Mouse (Mus musculus) C2C12 (cell line): ENCODE results near the gene Map3k6.

ENCODE experiments used
- CTCF ChIP-seq: IDR thresholded peaks from one replicate; pipeline ENCODE4 v1.5.1; 2011; ENCODE audit not compliant: control insufficient read depth, insufficient read depth, insufficient read length
- USF1 ChIP-seq: IDR thresholded peaks from one replicate; pipeline ENCODE4 v1.6.1; 2011; ENCODE audit warnings: low read depth, mild to moderate bottlenecking, control low read depth, moderate library complexity

DNA sequence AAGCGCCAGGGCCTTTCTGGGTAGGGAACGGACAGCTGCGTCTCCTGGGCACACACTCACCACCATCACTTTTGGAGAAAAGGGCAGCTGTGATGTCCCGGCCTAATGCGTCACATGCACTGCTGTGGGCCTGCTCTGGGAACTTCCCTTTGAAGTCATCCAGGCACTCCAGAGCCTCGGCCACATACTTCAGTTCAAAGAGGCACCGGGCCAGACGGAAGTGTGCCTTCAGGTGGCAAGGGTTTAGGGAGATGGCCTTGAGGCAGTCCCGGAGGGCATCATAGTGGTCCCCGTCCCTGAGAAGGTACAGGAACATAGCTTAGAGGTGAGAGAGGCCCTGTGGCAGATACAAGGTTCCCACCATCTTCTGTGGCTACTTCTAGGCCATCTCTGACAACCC is 56.7 kb downstream of the Map3k6 start:
- TF ChIP-seq CTCF (no peak), USF1 (no peak)
